Mouse (Mus musculus): ENCODE results near the gene F2rl2. TPM values are rescaled to one million over a fixed set of nuclear protein-coding genes. Genes with fewer than 3 reads are reported as not detected.

Gene F2rl2
- total and polyA plus RNA-seq, 3 experiments, result 0.04 TPM; not detected in 2

- no peak for DNase-seq (ENCODE audit: low read depth, low spot score)
- Histone ChIP-seq H3K27me3 (ENCODE audit: control insufficient read depth in 1 of 2, insufficient read depth in 2 of 2, low read length in 2 of 2) (no peaks in the 10 kb centered on the region), H3K27ac (ENCODE audit: control insufficient read depth, low read depth, low read length) (no peak overlapping the region), H3K4me3 (ENCODE audit: control insufficient read depth in 1 of 2, insufficient read depth in 1 of 2, low read depth in 2 of 2, low read length in 2 of 2) (no peak overlapping the region), H3K9me3 (replicated peaks; ENCODE audit: insufficient read depth, low read length) (no peaks in the 10 kb centered on the region), H3K79me2 (ENCODE audit: control insufficient read depth, insufficient read depth, low read length, poor library complexity) (no peaks in the 10 kb centered on the region), H3K9ac (ENCODE audit: control insufficient read depth, low read depth, low read length, poor library complexity, severe bottlenecking) (no peak overlapping the region), H3K36me3 (ENCODE audit: control insufficient read depth in 1 of 2, insufficient read depth in 2 of 2, low read length in 2 of 2) (peaks cover 0 to 3% of the 10 kb centered on the region in 2 experiments; a peak in 1 of 4 replicates), H3K4me1 (ENCODE audit: control insufficient read depth in 1 of 2, insufficient read depth in 2 of 2, low read length in 2 of 2) (peaks cover 0 to 4% of the 10 kb centered on the region in 2 experiments; a peak in 2 of 4 replicates)
- TF ChIP-seq MYC (IDR thresholded peaks at IDR 0.05; ENCODE audit: low read depth, low read length), result no peak
- TF ChIP-seq RCOR1 (IDR thresholded peaks at IDR 0.05; ENCODE audit: low read depth, low read length), result no peak
- TF ChIP-seq POLR2AphosphoS5 (IDR thresholded peaks at IDR 0.05; ENCODE audit: borderline replicate concordance, low read depth, low read length), result no peak
- no peak for TF ChIP-seq ZMIZ1 (IDR thresholded peaks at IDR 0.05; ENCODE audit: low read depth, low read length)
- no peak for TF ChIP-seq GABPA (IDR thresholded peaks at IDR 0.05; ENCODE audit: low read depth, low read length)
- TF ChIP-seq SIN3A (IDR thresholded peaks at IDR 0.05; ENCODE audit: low read length), result no peak
- no peak for TF ChIP-seq ZNF384 (IDR thresholded peaks at IDR 0.05; ENCODE audit: low read depth, low read length)
- no peak for TF ChIP-seq MAFK (IDR thresholded peaks at IDR 0.05; ENCODE audit: borderline replicate concordance, low read depth, low read length)
- no peak for TF ChIP-seq JUND (IDR thresholded peaks at IDR 0.05; ENCODE audit: low read depth, low read length)
- TF ChIP-seq ETS1 (IDR thresholded peaks at IDR 0.05; ENCODE audit: low read depth, low read length), result no peak
- TF ChIP-seq GATA1 (IDR thresholded peaks at IDR 0.05; ENCODE audit: low read depth, low read length), result no peak
- no peak for TF ChIP-seq MXI1 (IDR thresholded peaks at IDR 0.05; ENCODE audit: low read depth, low read length)
- no peak for TF ChIP-seq EP300 (IDR thresholded peaks at IDR 0.05; ENCODE audit: low read depth in 1 of 2, low read length in 2 of 2)
- no peak for TF ChIP-seq MAZ (IDR thresholded peaks at IDR 0.05; ENCODE audit: low read depth, low read length)
- TF ChIP-seq ELF1 (IDR thresholded peaks at IDR 0.05; ENCODE audit: low read depth, low read length), result no peak
- TF ChIP-seq KAT2A (conservative IDR thresholded peaks at IDR 0.05; ENCODE audit: low read depth, low read length), result no peak
- TF ChIP-seq HCFC1 (IDR thresholded peaks at IDR 0.05; ENCODE audit: low read depth, low read length), result no peak
- TF ChIP-seq POLR2A (IDR thresholded peaks at IDR 0.05; ENCODE audit: control insufficient read depth in 1 of 2, insufficient read depth in 1 of 2, low read depth in 1 of 2, low read length in 2 of 2, poor library complexity in 1 of 2), result no peak
Observed at GRCm38 (mm10) chr13:95696120-95696653, 466 bp upstream of the F2rl2 start.

GRCm38 (mm10) chr13:95697874-95698273 lies 1.2 kb downstream of the F2rl2 start:
- H3K27ac ChIP-seq (ENCODE audit: control insufficient read depth, low read depth, low read length), result no peak overlapping the region
- no peak overlapping the region for H3K4me3 ChIP-seq (ENCODE audit: control insufficient read depth in 1 of 2, insufficient read depth in 1 of 2, low read depth in 2 of 2, low read length in 2 of 2)

More at GRCm38 (mm10) chr13:95697874-95698273, 1.2 kb downstream of the F2rl2 start:
- peaks cover 0 to 4% of the 10 kb centered on the region in 2 experiments; a peak in 2 of 4 replicates for H3K4me1 ChIP-seq (ENCODE audit: control insufficient read depth in 1 of 2, insufficient read depth in 2 of 2, low read length in 2 of 2)
- no peak for DNase-seq (ENCODE audit: low read depth, low spot score)
- H3K9me3 ChIP-seq (replicated peaks; ENCODE audit: insufficient read depth, low read length), result no peaks in the 10 kb centered on the region
- no peak overlapping the region for H3K9ac ChIP-seq (ENCODE audit: control insufficient read depth, low read depth, low read length, poor library complexity, severe bottlenecking)
- no peak for TF ChIP-seq TCF12 (IDR thresholded peaks at IDR 0.05; ENCODE audit: low read depth, low read length)
- no peak for TF ChIP-seq ZC3H11A (IDR thresholded peaks at IDR 0.05; ENCODE audit: low read depth, low read length)
- TF ChIP-seq USF2 (IDR thresholded peaks at IDR 0.05; ENCODE audit: borderline replicate concordance in 1 of 2, insufficient read depth in 1 of 2, low read depth in 1 of 2, low read length in 2 of 2), result no peak
- TF ChIP-seq USF1 (IDR thresholded peaks at IDR 0.05; ENCODE audit: low read depth, low read length), result no peak
- TF ChIP-seq MAFK (IDR thresholded peaks at IDR 0.05; ENCODE audit: borderline replicate concordance, low read depth, low read length), result no peak
- no peak for TF ChIP-seq GABPA (IDR thresholded peaks at IDR 0.05; ENCODE audit: low read depth, low read length)
- TF ChIP-seq NELFE (IDR thresholded peaks at IDR 0.05; ENCODE audit: low read depth, low read length), result no peak
- TF ChIP-seq POLR2AphosphoS5 (IDR thresholded peaks at IDR 0.05; ENCODE audit: borderline replicate concordance, low read depth, low read length), result no peak
- no peak for TF ChIP-seq UBTF (IDR thresholded peaks at IDR 0.05; ENCODE audit: borderline replicate concordance, insufficient read depth, low read depth, low read length)
- TF ChIP-seq E2F4 (IDR thresholded peaks at IDR 0.05; ENCODE audit: borderline replicate concordance, low read depth, low read length), result no peak
- TF ChIP-seq GATA1 (IDR thresholded peaks at IDR 0.05; ENCODE audit: low read depth, low read length), result no peak
- no peak for TF ChIP-seq BHLHE40 (IDR thresholded peaks at IDR 0.05; ENCODE audit: borderline replicate concordance, low read depth, low read length)
- no peak for TF ChIP-seq NRF1 (IDR thresholded peaks at IDR 0.05; ENCODE audit: insufficient read depth, low read depth, low read length, poor library complexity, severe bottlenecking)
- TF ChIP-seq SMC3 (IDR thresholded peaks at IDR 0.05; ENCODE audit: low read depth, low read length), result no peak
- TF ChIP-seq MXI1 (IDR thresholded peaks at IDR 0.05; ENCODE audit: low read depth, low read length), result no peak
- TF ChIP-seq JUND (IDR thresholded peaks at IDR 0.05; ENCODE audit: low read depth, low read length), result no peak
- no peak for TF ChIP-seq ZMIZ1 (IDR thresholded peaks at IDR 0.05; ENCODE audit: low read depth, low read length)
- H3K36me3 ChIP-seq (ENCODE audit: control insufficient read depth in 1 of 2, insufficient read depth in 2 of 2, low read length in 2 of 2), result peaks cover 0 to 3% of the 10 kb centered on the region in 2 experiments; a peak in 1 of 4 replicates
- no peaks in the 10 kb centered on the region for H3K27me3 ChIP-seq (ENCODE audit: control insufficient read depth in 1 of 2, insufficient read depth in 2 of 2, low read length in 2 of 2)
- no peaks in the 10 kb centered on the region for H3K79me2 ChIP-seq (ENCODE audit: control insufficient read depth, insufficient read depth, low read length, poor library complexity)
